8 mouse cellular contexts compared by ENCODE assay signal in genomic region chr2:30600965-30601841, GRCm38 (mm10). TPM values are rescaled to one million over a fixed set of nuclear protein-coding genes. Genes with fewer than 3 reads are reported as not detected.
DNase-seq lines count a peak whose midpoint lies in the region; ATAC-seq lines count a peak whose summit lies in the region.

No protein-coding gene starts in this region.

- peak overlapping the region; percentile 18; the same call in 1 of the 2 replicates for H3K9ac ChIP-seq in hindbrain, embryonic 12.5 days
- peak overlapping the region; percentile 32 for H3K9ac ChIP-seq in neural tube, embryonic 11.5 days (ENCODE audit: low read length)

- no peak overlapping the region for H3K4me3 ChIP-seq in hindbrain, embryonic 12.5 days
- no peak overlapping the region for H3K4me3 ChIP-seq in neural tube, embryonic 11.5 days (ENCODE audit: low read depth, low read length)

- 7% methylated on average over 19 of the region's 20 CpGs for WGBS in hindbrain, embryonic 12.5 days
- 13% methylated on average over 20 of the region's 20 CpGs for WGBS in neural tube, embryonic 11.5 days

- no peaks in the 10 kb centered on the region for H3K36me3 ChIP-seq in hindbrain, embryonic 12.5 days
- no peaks in the 10 kb centered on the region for H3K36me3 ChIP-seq in neural tube, embryonic 11.5 days (ENCODE audit: control insufficient read depth, insufficient read depth, low read length)

- no peaks in the 10 kb centered on the region for H3K27me3 ChIP-seq in hindbrain, embryonic 12.5 days
- 0 out of 2 replicates have a peak, but pooled peaks cover 2% of the 10 kb centered on the region for H3K27me3 ChIP-seq in neural tube, embryonic 11.5 days (ENCODE audit: control insufficient read depth, insufficient read depth, low read length)

- DNase-seq in urinary bladder, postnatal 25 days (ENCODE audit: low spot score), result peak; percentile 43
- DNase-seq in urinary bladder, postnatal 10 days (ENCODE audit: low spot score), result no peak
- DNase-seq in gastrocnemius, adult 18-20 months (ENCODE audit: low spot score), result peak; percentile 79
- DNase-seq in liver, result peak; percentile 29
- DNase-seq in neural tube, embryonic 11.5 days (ENCODE audit: low spot score), result peak; percentile 48
- DNase-seq in layer of hippocampus, adult 9-11 months, result no peak
- DNase-seq in frontal cortex, postnatal 10 days (ENCODE audit: low spot score in 2 of 2), result no peak

- no peaks in the 10 kb centered on the region for H3K9me3 ChIP-seq in hindbrain, embryonic 12.5 days (replicated peaks)
- H3K9me3 ChIP-seq in neural tube, embryonic 11.5 days (ENCODE audit: control insufficient read depth, low read length), result no peaks in the 10 kb centered on the region

- peaks cover 57% of the 10 kb centered on the region for H3K4me1 ChIP-seq in hindbrain, embryonic 12.5 days
- H3K4me1 ChIP-seq in neural tube, embryonic 11.5 days (ENCODE audit: control insufficient read depth, insufficient read depth, low read length), result peaks cover 29% of the 10 kb centered on the region

- peak overlapping the region; percentile 62 for H3K27ac ChIP-seq in hindbrain, embryonic 12.5 days
- H3K27ac ChIP-seq in neural tube, embryonic 11.5 days (ENCODE audit: low read depth, low read length), result peak overlapping the region; percentile 67

- H3K4me2 ChIP-seq in hindbrain, embryonic 12.5 days (replicated peaks), result peak overlapping the region; percentile 28
- H3K4me2 ChIP-seq in neural tube, embryonic 11.5 days (ENCODE audit: low read depth), result peak overlapping the region; percentile 7; the same call in 1 of the 2 replicates

- ATAC-seq in hindbrain, embryonic 12.5 days (ENCODE audit: low FRiP score), result no peak
- ATAC-seq in neural tube, embryonic 11.5 days (ENCODE audit: insufficient read depth, low FRiP score, low TSS enrichment), result no peak

RNA-seq across cellular contexts. Expression of gene Cstad, which starts 6.4 kb away (rescaled TPM):
- total RNA-seq in gastrocnemius, adult 18-20 months (2021), result 1 to 10 TPM; 1.1 TPM
- polyA plus RNA-seq in hindbrain, embryonic 12.5 days (2016; fragmentation: Nextera tagmentation; extraction: Ambion mirVana), result 0.45 and 0.89 TPM in 2 replicates
- 0.48 TPM in 1 of 2 replicates, not detected in the other for polyA plus RNA-seq in neural tube, embryonic 11.5 days (2014; fragmentation: Nextera tagmentation; extraction: Ambion mirVana)

Comparison
In these comparisons a context has a peak if more than half of its experiments do, and no peak if none do; other contexts are left out.
1. DNase-seq: peak in urinary bladder, postnatal 25 days (single experiment), gastrocnemius, adult 18-20 months (single experiment), liver (single experiment) and neural tube, embryonic 11.5 days (single experiment); none in urinary bladder, postnatal 10 days (single experiment), layer of hippocampus, adult 9-11 months (single experiment) and frontal cortex, postnatal 10 days (0 of 2).